Mouse (Mus musculus) embryonic facial prominence, embryonic 14.5 days (tissue): ENCODE results near the gene Pyy. TPM values are rescaled to one million over a fixed set of nuclear protein-coding genes. Genes with fewer than 3 reads are reported as not detected.
A peak's percentile ranks its signal among the peaks of the same experiment; 100 is the strongest.

Source experiments
- ATAC-seq: fragments of 200-750 bp; cut with Nextera tagmentation; 2 replicates; pipeline ENCODE4 v1.8.0; 2017; ENCODE audit warnings: low read depth, moderate number of reproducible peaks, moderate TSS enrichment
- DNase-seq: peaks from one replicate; pipeline ENCODE4 v3.0.0-alpha.2; 2015; ENCODE audit warnings: low spot score
- H3K27ac ChIP-seq: fragments of 300-500 bp; sonication (generic); replicated peaks from 2 replicates; pipeline ENCODE4 v1.5.1; 2014; ENCODE audit warnings: low read depth, mild to moderate bottlenecking, low read length, moderate library complexity
- H3K27me3 ChIP-seq: fragments of 300-500 bp; sonication (generic); replicated peaks from 2 replicates; pipeline ENCODE4 v1.6.1; 2014; ENCODE audit warnings: low read length; ENCODE audit not compliant: control insufficient read depth, insufficient read depth
- H3K36me3 ChIP-seq: fragments of 300-500 bp; sonication (generic); 2 replicates; pipeline ENCODE4 v1.6.1; 2014; ENCODE audit warnings: low read length, mixed read lengths; ENCODE audit not compliant: control insufficient read depth, insufficient read depth
- H3K4me1 ChIP-seq: fragments of 300-500 bp; sonication (generic); 2 replicates; pipeline ENCODE4 v1.6.1; 2014; ENCODE audit warnings: antibody characterized with exemption, low read length; ENCODE audit not compliant: control insufficient read depth, insufficient read depth
- H3K4me2 ChIP-seq: fragments of 300-500 bp; sonication (generic); 2 replicates; pipeline ENCODE4 v1.6.1; 2014; ENCODE audit warnings: low read depth, mild to moderate bottlenecking, low read length, moderate library complexity, mixed read lengths
- H3K4me3 ChIP-seq: fragments of 300-500 bp; sonication (generic); 2 replicates; pipeline ENCODE4 v1.5.1; 2014; ENCODE audit warnings: low read depth, mild to moderate bottlenecking, low read length
- H3K9ac ChIP-seq: fragments of 300-500 bp; sonication (generic); 2 replicates; pipeline ENCODE4 v1.6.1; 2014; ENCODE audit warnings: low read depth, mild to moderate bottlenecking, low read length, moderate library complexity, mixed read lengths
- H3K9me3 ChIP-seq: fragments of 300-500 bp; sonication (generic); 2 replicates; pipeline ENCODE4 v1.6.1; 2016; ENCODE audit warnings: low read length; ENCODE audit not compliant: control insufficient read depth
- WGBS: fragments of 180-500 bp; shearing (Covaris S2); extraction: QIAGEN DNeasy Blood & Tissue Kit; methylation state at CpG from one replicate; pipeline ENCODE4 v1.1.7; 2014; 5-methylcytosine and 5-hydroxymethylcytosine counted together
- polyA plus RNA-seq: library from polyadenylated mRNA; unstranded; fragments of >200 nt; fragmentation: Nextera tagmentation; extraction: Ambion mirVana; gene quantifications from 2 replicates; pipeline ENCODE4 v1.2.1, GENCODE M21; 2014

The Pyy gene
- polyA plus RNA-seq, 1 experiment from 2014 or later = 0.58 TPM

DNA sequence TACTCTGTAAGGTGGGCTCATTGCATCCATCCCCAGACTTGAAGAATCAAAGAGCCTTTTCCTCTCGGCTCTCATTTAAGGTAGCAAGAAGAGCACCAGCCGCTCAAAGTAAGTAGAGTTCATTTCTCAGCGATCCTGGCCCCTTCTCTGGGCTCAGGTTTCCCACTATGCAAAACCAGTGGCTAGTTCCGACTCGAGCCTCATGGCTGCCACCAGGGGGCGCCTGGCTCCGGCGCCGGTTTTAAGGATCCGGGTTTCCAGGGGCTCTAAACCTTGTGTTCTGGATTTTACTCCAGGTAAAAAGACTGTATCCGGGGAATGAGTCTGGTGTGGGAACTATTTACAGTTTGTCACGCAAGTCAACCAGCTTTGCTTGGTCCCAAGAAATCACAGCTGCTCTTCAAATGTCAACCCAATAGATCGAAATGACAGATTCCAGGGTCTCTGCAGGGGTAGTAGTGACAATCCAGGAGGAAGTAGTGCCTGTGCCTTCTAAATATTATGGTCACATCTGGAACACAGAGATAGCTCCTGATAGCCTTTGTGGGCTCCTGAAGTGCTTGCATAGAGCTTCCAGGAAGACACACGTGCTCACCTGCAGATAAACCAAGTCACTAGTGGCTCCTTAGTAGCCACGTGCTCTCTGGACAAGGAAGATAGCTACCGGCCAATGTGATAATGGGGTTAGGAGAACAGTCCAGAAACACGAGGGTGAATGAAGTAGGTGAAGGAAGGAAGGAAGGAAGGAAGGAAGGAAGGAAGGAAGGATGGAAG, 5.0 kb downstream of the Pyy start:
- no peaks in the 10 kb centered on the region for H3K9me3 ChIP-seq
- H3K36me3 ChIP-seq = no peaks in the 10 kb centered on the region
- 21% methylated on average over 16 of the region's 17 CpGs for WGBS
- DNase-seq (peak; percentile 81), ATAC-seq (0 out of 2 replicates have a peak, but pooled peaks have one; percentile 58)
- no peak overlapping the region for H3K9ac ChIP-seq
- H3K4me2 ChIP-seq = no peak overlapping the region
- H3K4me1 ChIP-seq = no peaks in the 10 kb centered on the region
- no peak overlapping the region for H3K27ac ChIP-seq
- H3K27me3 ChIP-seq = peaks cover 43% of the 10 kb centered on the region
- no peak overlapping the region for H3K4me3 ChIP-seq

DNA sequence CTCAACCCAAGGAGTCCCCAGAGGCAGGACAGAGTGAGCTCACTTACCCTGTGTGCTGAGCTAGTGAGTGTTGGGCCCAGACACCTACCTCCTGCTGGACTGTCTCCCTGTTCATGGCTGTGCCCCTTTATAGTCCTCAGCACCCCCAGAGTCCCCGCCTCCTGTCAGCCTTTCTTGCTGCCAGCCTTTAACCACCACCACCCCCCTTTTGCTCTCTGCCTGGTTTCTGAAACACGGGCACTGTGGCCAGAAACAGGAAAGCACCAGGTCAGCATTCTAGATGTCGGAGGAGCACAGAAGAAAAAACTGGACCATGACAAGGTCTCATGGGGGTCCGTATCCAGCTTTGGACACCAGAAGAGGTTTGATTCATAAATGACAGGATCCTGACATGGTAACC, 6.4 kb downstream of the Pyy start, which contains the start of gene Ppy:
Gene Ppy (minus strand): TSS at position 101 of the 400 bp plus-strand sequence.
- no peaks in the 10 kb centered on the region for H3K9me3 ChIP-seq
- 84% methylated on average over 4 of the region's 4 CpGs for WGBS
- no peak within 1 kb of the TSS for H3K4me3 ChIP-seq
- DNase-seq = no peak
- H3K27ac ChIP-seq = no peak within 1 kb of the TSS
- no peak within 1 kb of the TSS for H3K9ac ChIP-seq
- no peaks in the 10 kb centered on the region for H3K4me1 ChIP-seq
- H3K4me2 ChIP-seq = no peak within 1 kb of the TSS
- H3K27me3 ChIP-seq = peaks cover 29% of the 10 kb centered on the region
- no peaks in the 10 kb centered on the region for H3K36me3 ChIP-seq
- ATAC-seq = no peak

DNA sequence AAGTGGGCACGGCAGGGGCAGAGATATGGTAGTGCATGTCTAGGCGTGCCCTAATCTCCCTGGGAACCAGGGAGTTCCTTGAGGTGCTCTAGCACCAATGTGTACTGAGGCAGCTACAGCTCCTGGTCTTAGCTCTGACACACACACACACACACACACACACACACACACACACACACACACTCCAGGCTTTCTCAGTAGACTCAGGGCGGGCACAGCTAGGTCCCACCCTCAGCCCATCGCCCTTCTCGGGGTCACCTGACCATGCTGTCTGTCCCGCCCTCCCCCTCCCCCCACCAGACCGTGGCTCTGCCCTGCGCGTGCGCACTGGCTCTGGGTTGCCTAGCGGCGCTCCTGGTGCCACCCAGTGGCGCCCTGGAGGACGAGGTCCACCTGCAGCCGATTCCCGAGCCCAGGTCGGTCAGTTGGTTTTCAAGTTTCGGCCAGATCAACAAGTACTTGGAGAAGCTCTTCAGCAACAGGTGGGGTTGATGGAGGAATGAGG, 10.7 kb downstream of the Pyy start:
- H3K27me3 ChIP-seq = peaks cover 4% of the 10 kb centered on the region; the same call in 1 of the 2 replicates
- peak; percentile 93 for ATAC-seq
- WGBS = 11% methylated on average over 6 of the region's 18 CpGs
- no peaks in the 10 kb centered on the region for H3K36me3 ChIP-seq
- no peaks in the 10 kb centered on the region for H3K9me3 ChIP-seq
- no peak overlapping the region for H3K27ac ChIP-seq
- no peaks in the 10 kb centered on the region for H3K4me1 ChIP-seq
- H3K4me2 ChIP-seq = peak overlapping the region; percentile 54
- DNase-seq = peak; percentile 94
- H3K4me3 ChIP-seq = peak overlapping the region; percentile 32
- H3K9ac ChIP-seq = peak overlapping the region; percentile 35; the same call in 1 of the 2 replicates

DNA sequence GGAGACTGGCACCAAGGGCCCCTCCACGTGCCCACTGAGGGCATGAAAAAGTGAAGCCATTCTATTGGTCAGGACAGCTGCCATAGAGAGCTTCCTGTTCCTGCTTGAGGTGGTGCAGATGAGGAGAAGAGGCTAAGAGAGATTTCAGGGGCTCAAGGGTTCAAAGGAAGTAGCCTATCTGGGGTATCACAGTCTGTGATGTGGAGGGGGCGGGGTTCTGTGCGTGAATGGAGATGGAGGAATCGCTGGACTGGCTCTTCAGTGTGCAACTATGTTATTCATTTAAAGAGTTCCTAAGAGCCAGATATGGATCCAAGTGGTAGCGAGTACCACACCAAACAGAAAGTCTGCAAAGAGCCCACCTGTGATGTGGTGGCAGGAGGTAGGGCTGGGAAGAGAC, 11.2 kb downstream of the Pyy start:
- no peak for ATAC-seq
- DNase-seq = no peak
- Histone ChIP-seq H3K27ac (no peak overlapping the region), H3K9ac (peak overlapping the region; percentile 35; the same call in 1 of the 2 replicates), H3K4me3 (no peak overlapping the region), H3K36me3 (no peaks in the 10 kb centered on the region), H3K4me2 (peak overlapping the region; percentile 54), H3K27me3 (peaks cover under 1% of the 10 kb centered on the region; the same call in 1 of the 2 replicates), H3K9me3 (no peaks in the 10 kb centered on the region), H3K4me1 (no peaks in the 10 kb centered on the region)
- 67% methylated on average over 5 of the region's 5 CpGs for WGBS

DNA sequence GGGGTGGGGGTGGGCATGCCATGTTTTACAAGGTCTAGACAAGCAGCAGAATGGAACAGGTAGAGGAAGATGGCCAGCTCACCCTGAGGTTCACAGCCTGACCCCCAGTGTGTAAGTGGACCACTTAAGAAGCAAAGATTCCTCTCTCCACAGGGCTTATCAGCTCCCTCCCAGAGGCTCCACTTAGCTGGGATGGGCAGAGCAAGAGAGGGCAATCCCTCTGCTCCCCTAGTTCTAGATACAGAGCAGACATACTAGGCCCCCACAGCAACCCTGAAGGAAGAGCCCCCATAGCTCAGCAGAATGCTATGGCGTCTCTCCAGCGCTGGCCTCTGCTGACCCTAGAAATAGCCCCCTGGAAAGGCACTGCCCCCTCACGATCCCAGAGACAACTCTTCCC, 12.0 kb downstream of the Pyy start:
- Histone ChIP-seq H3K4me1 (no peaks in the 10 kb centered on the region), H3K9me3 (no peaks in the 10 kb centered on the region), H3K4me2 (no peak overlapping the region), H3K9ac (no peak overlapping the region), H3K4me3 (no peak overlapping the region), H3K36me3 (no peaks in the 10 kb centered on the region), H3K27me3 (no peaks in the 10 kb centered on the region), H3K27ac (no peak overlapping the region)
- ATAC-seq (no peak), DNase-seq (no peak)
- WGBS = 63% methylated on average over 3 of the region's 3 CpGs

DNA sequence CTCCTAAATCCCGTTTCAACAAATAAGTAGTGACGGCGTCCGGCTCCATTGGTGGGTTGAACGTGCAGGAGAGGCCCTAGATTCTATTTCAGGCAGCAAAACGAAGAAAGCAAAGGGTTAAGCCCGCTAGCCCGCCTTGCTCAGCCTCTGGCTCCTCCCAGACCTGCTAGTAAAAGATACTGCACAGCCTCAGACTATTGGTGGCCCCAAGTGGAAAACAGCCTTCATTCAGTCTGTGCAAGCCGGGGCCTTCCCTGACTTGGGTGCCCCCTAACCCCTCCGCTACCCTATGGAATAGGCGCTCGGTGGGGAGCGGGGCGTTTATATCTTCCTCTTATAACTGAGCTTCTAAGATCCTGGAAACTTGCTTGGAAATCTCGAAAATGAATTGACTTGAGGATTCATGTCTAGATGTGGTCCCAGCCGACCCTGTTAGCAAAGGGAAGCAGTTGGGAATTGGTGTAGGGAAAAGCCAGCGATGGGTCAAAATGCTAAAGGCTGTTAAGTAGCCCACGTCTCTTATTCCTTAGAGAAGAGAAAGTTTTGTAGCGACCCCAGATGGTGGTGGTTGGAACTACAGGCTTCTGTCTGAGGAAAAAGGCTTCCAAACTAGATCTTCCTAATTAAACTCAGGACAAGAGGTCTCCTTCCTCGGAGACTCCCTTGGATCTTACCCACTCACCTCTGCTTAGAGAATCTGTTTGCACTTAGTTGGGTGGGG, 18.4 kb downstream of the Pyy start:
- Histone ChIP-seq H3K36me3 (peaks cover under 1% of the 10 kb centered on the region; the same call in 1 of the 2 replicates), H3K4me2 (peak overlapping the region; percentile 72), H3K9me3 (no peaks in the 10 kb centered on the region), H3K27me3 (no peaks in the 10 kb centered on the region), H3K9ac (peak overlapping the region; percentile 72), H3K27ac (peak overlapping the region; percentile 91), H3K4me1 (0 out of 2 replicates have a peak, but pooled peaks cover 9% of the 10 kb centered on the region), H3K4me3 (peak overlapping the region; percentile 62)
- DNase-seq (peak; percentile 95), ATAC-seq (peak; percentile 66)
- WGBS = 1% methylated on average over 20 of the region's 20 CpGs

DNA sequence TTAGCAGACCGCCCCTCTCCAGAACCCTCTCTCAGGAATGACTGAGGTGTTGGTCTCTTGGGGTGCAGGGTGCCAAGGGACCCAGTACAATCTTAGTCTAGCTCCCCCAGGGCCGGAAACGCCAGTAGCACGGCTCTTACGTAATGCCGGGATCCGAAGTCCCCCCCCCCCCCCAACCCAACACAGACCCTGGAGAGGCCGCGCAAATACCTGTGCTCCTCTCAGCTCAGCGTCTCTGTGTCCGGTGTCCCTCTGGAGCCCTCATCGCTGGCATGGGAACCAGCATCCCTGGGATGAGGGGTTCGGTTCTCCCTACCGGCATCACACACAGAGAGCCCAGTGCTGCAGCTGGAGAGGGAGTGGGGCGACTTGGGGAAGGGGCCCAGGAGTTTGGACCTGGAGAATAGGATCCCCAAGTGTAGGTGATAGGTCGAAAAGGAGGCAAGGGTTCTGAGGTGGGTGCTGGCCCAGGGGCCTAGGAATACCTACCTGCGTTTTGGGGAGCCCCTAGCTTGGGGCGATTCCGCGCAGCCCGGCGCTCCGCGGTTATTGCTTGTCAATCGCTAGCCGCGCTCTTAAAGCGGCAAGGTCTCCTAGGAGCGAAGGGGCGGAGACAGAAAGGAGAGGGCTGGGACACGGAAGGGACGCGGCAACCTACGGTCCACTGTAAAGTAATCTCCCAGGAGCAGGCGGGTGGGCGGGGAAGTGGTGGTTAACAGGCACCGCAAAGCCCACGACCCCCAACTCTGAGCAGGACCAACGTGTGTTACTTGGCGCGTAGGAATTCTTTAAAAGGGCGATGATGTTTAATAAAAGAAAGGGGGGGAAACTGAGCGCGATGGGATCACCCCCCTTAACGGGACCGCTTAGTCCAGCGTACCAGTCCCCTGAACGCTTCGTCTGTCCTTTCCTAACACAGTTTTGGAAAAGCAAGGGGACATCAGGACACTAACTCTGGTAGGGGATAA, 19.4 kb downstream of the Pyy start, which contains the start of gene Mpp2:
Gene Mpp2 (minus strand): TSS at position 585 of the 968 bp plus-strand sequence.
- Histone ChIP-seq H3K27me3 (no peaks in the 10 kb centered on the region), H3K4me2 (peak within 1 kb of the TSS; percentile 72), H3K9ac (peak within 1 kb of the TSS; percentile 72), H3K9me3 (no peaks in the 10 kb centered on the region), H3K4me3 (peak within 1 kb of the TSS; percentile 62), H3K36me3 (peaks cover 3% of the 10 kb centered on the region; the same call in 1 of the 2 replicates), H3K27ac (peak within 1 kb of the TSS; percentile 91), H3K4me1 (0 out of 2 replicates have a peak, but pooled peaks cover 9% of the 10 kb centered on the region)
- under 1% methylated on average over 39 of the region's 49 CpGs for WGBS
- DNase-seq (peak; percentile 93), ATAC-seq (peak; percentile 63)
